Mouse (Mus musculus) urinary bladder, postnatal 0 days (tissue): ENCODE data around the gene Dlgap5. TPM values are rescaled to one million over a fixed set of nuclear protein-coding genes. Genes with fewer than 3 reads are reported as not detected.

Experiments used
- polyA plus RNA-seq: library from polyadenylated mRNA; unstranded; fragments of >200 nt; fragmentation: Nextera tagmentation; extraction: Ambion mirVana; gene quantifications from 2 replicates; pipeline ENCODE4 v1.2.1, GENCODE M21; 2015

The Dlgap5 gene
- 5.7 and 13.2 TPM in 2 replicates for polyA plus RNA-seq

DNA sequence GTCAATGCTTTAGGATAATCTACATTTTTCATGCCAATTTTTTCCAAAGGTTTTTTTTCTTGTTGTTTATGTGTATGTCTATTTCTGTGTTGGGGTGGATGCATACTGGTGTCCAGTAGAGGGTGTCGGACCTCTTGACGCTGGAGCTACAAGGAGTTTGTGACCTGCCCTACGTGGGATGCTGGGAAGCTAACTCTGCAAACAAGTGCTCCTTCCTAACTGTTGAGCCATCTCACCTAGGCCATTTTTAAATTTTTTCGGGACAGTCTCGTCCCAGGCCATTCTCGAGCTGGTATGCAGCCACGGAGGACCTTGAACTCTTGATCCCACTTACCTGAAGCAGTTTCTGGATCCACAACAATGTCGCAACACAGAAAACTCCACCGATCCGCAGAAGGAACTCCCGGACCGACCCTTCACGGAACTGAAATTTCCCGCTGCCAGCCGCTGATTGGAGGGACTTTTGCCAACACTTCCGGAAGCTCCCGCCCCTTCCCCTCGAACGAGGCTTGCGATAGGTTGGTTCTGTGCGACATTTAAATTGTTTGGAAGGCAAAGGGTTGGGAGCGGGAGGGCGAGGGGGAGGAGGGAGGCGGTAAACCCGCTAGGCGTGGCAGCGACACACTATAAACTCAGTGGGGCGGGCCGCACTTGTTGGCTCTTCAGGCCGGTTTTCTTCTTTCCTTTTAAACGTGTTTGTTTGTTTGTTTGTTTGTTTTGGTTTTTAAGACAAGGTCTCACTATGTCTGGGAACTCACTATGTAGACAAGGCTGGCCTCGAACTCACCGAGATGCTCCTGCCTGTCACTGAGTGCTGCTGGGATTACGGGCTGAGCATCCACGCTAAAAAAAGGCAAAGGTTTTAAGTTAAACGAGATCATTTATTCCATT, at the start of gene Dlgap5:
Gene Dlgap5 (minus strand): TSS at position 633 of the 891 bp plus-strand sequence.

GRCm38 (mm10) chr14:47450121-47450520, 31.9 kb upstream of the Dlgap5 start, which contains the start of gene Fbxo34:
Gene Fbxo34, plus strand, starts transcription at chr14:47450421.

DNA sequence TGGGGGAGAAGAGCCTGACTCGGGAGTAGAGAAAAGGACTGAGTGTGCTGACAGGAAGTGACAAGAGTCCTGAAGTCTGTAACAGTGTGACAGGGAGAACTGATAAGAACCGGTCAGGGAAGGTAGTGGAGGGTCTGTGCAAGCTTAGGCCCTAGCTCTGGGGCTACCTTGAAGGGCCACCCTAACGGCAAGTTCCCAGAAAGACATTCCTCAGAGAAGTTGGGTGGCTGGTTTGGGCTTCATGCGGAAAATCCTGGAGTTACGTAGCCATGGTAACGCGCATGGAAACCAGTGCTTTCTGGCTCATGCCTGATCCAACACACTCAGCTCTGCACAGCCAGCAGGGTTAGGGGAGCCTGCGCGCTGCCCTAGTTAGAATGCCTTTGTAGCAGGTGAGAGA, 50.7 kb downstream of the Dlgap5 start, which contains the start of gene Lgals3:
Gene Lgals3 (plus strand): TSS at position 291 of the 400 bp plus-strand sequence.

Other genes with a start within 250 kb of the Dlgap5 start
- gene Gch1, start 229.0 kb downstream of the Dlgap5 start, polyA plus RNA-seq = 4.7 and 5.4 TPM in 2 replicates
- gene Wdhd1, start 141.6 kb downstream of the Dlgap5 start, polyA plus RNA-seq = 6.5 and 8.0 TPM in 2 replicates
- gene Socs4, start 141.5 kb downstream of the Dlgap5 start, polyA plus RNA-seq = 1.5 and 2.1 TPM in 2 replicates
- gene Mapk1ip1l, start 120.1 kb downstream of the Dlgap5 start, polyA plus RNA-seq = 26.6 and 33.0 TPM in 2 replicates
- 390 and 459 TPM in 2 replicates for gene Lgals3, start 50.7 kb downstream of the Dlgap5 start, polyA plus RNA-seq
- 12.1 and 14.2 TPM in 2 replicates for gene Fbxo34, start 32.0 kb upstream of the Dlgap5 start, polyA plus RNA-seq
- 6.5 TPM in 2 replicates for gene Atg14, start 152.2 kb upstream of the Dlgap5 start, polyA plus RNA-seq
- gene Ktn1, start 230.0 kb upstream of the Dlgap5 start, polyA plus RNA-seq = 64.8 and 80.2 TPM in 2 replicates